In the genomic region with DNA sequence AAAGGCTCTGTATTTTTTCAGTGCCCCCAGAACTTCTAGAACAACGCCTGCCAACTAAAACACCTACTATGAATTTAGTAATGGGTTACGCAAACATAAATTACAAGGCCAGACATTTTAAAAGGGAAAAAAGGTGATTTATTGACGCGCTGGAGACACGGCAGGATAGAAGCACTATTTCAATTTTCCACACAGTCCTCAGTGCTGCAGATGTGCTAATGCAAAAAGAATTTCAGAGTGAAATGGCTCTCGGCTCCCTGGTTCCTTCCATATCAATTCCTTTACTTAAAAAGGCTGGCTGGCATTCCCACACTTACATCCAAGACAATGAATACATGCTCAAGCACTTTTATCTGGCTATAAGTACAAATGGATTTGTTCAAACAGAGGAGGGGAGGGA, we compare ENCODE assay signal across 11 mouse cellular contexts.
DNase-seq lines count a peak whose midpoint lies in the region; ATAC-seq lines count a peak whose summit lies in the region.
"Had no signal": no experiment of that assay in that cellular context is flagged by ENCODE, and none has a peak within 500 bp of the region (broad histone marks: within the 10 kb centered on the region; RNA-seq: fewer than 3 reads in every experiment).

No protein-coding gene starts in this region.

- no peak overlapping the region for H3K4me3 ChIP-seq in heart, embryonic 14.5 days (ENCODE audit: control insufficient read depth in 1 of 2, insufficient read depth in 1 of 2, low read depth in 1 of 2, low read length in 2 of 2)
- no peak overlapping the region for H3K4me3 ChIP-seq in limb, embryonic 12.5 days (replicated peaks)
- no peak overlapping the region for H3K4me3 ChIP-seq in limb, embryonic 10.5 days
- H3K4me3 ChIP-seq in neural tube, embryonic 13.5 days, result no peak overlapping the region
- H3K4me3 ChIP-seq: embryonic facial prominence, embryonic 13.5 days; left cerebral cortex, adult 2 months had no signal

- H3K36me3 ChIP-seq in heart, embryonic 14.5 days (ENCODE audit: control insufficient read depth, insufficient read depth, low read length), result no peaks in the 10 kb centered on the region
- 0 out of 2 replicates have a peak, but pooled peaks cover 2% of the 10 kb centered on the region for H3K36me3 ChIP-seq in limb, embryonic 12.5 days
- H3K36me3 ChIP-seq in limb, embryonic 10.5 days, result peaks cover 10% of the 10 kb centered on the region
- H3K36me3 ChIP-seq in neural tube, embryonic 13.5 days, result no peaks in the 10 kb centered on the region
- H3K36me3 ChIP-seq: embryonic facial prominence, embryonic 13.5 days had no signal

- no peaks in the 10 kb centered on the region for H3K9me3 ChIP-seq in heart, embryonic 14.5 days (ENCODE audit: control insufficient read depth, low read length)
- no peaks in the 10 kb centered on the region for H3K9me3 ChIP-seq in limb, embryonic 12.5 days
- no peaks in the 10 kb centered on the region for H3K9me3 ChIP-seq in limb, embryonic 10.5 days (replicated peaks)
- no peaks in the 10 kb centered on the region for H3K9me3 ChIP-seq in neural tube, embryonic 13.5 days
- H3K9me3 ChIP-seq: embryonic facial prominence, embryonic 13.5 days had no signal

- no peak for DNase-seq in heart, adult 8-10 months (ENCODE audit: low spot score)
- no peak for DNase-seq in limb, embryonic 10.5 days (ENCODE audit: low spot score)
- DNase-seq in embryo, embryonic 11.5 days (ENCODE audit: low read depth, low spot score), result peak; percentile 36
- no peak for DNase-seq in testis, postnatal 14 days (ENCODE audit: low spot score)
- DNase-seq: lung, adult 18-20 months had no signal

- ATAC-seq in heart, embryonic 14.5 days (ENCODE audit: insufficient number of reproducible peaks, insufficient read depth, low FRiP score, low read depth), result peak; percentile 22; the same call in 1 of the 2 replicates
- no peak for ATAC-seq in limb, embryonic 12.5 days (ENCODE audit: insufficient number of reproducible peaks, insufficient read depth, low FRiP score, low TSS enrichment, low read depth)
- peak; percentile 41; the same call in 1 of the 2 replicates for ATAC-seq in neural tube, embryonic 13.5 days (ENCODE audit: low read depth)

- 40% methylated on average over 6 of the region's 6 CpGs for WGBS in heart, embryonic 14.5 days
- 43% methylated on average over 6 of the region's 6 CpGs for WGBS in limb, embryonic 12.5 days
- WGBS in limb, embryonic 10.5 days, result 57% methylated on average over 6 of the region's 6 CpGs
- WGBS in neural tube, embryonic 13.5 days, result 44% methylated on average over 6 of the region's 6 CpGs

- peak overlapping the region; percentile 40 for H3K4me2 ChIP-seq in heart, embryonic 14.5 days (ENCODE audit: low read length)
- peak overlapping the region; percentile 9 for H3K4me2 ChIP-seq in limb, embryonic 12.5 days
- H3K4me2 ChIP-seq in neural tube, embryonic 13.5 days, result no peak overlapping the region
- H3K4me2 ChIP-seq: embryonic facial prominence, embryonic 13.5 days had no signal

- peak overlapping the region; percentile 86 to 95; a peak in 3 of 4 replicates for H3K27ac ChIP-seq in heart, embryonic 14.5 days (replicated peaks in 1 of 2; ENCODE audit: control insufficient read depth in 1 of 2, insufficient read depth in 1 of 2, low read depth in 2 of 2, low read length in 2 of 2)
- peak overlapping the region; percentile 64; the same call in 1 of the 2 replicates for H3K27ac ChIP-seq in limb, embryonic 12.5 days
- H3K27ac ChIP-seq in limb, embryonic 10.5 days, result no peak overlapping the region
- H3K27ac ChIP-seq in neural tube, embryonic 13.5 days (replicated peaks), result peak overlapping the region; percentile 64
- H3K27ac ChIP-seq: embryonic facial prominence, embryonic 13.5 days; left cerebral cortex, adult 2 months had no signal

- peak overlapping the region; percentile 45; the same call in 1 of the 2 replicates for H3K9ac ChIP-seq in heart, embryonic 14.5 days (ENCODE audit: low read length)
- no peak overlapping the region for H3K9ac ChIP-seq in limb, embryonic 12.5 days (replicated peaks)
- H3K9ac ChIP-seq in neural tube, embryonic 13.5 days, result no peak overlapping the region
- H3K9ac ChIP-seq: embryonic facial prominence, embryonic 13.5 days had no signal

- no peaks in the 10 kb centered on the region for H3K27me3 ChIP-seq in heart, embryonic 14.5 days (ENCODE audit: control insufficient read depth, insufficient read depth, low read length)
- H3K27me3 ChIP-seq in limb, embryonic 12.5 days, result no peaks in the 10 kb centered on the region
- H3K27me3 ChIP-seq in limb, embryonic 10.5 days (ENCODE audit: low read depth, poor library complexity, severe bottlenecking), result no peaks in the 10 kb centered on the region
- H3K27me3 ChIP-seq in neural tube, embryonic 13.5 days, result no peaks in the 10 kb centered on the region
- H3K27me3 ChIP-seq: CH12.LX; embryonic facial prominence, embryonic 13.5 days had no signal

- H3K4me1 ChIP-seq in heart, embryonic 14.5 days (ENCODE audit: control insufficient read depth in 2 of 2, insufficient read depth in 2 of 2, low read length in 2 of 2), result peaks cover 40 to 90% of the 10 kb centered on the region in 2 experiments
- peaks cover 39% of the 10 kb centered on the region for H3K4me1 ChIP-seq in limb, embryonic 12.5 days (replicated peaks)
- H3K4me1 ChIP-seq in limb, embryonic 10.5 days, result peaks cover 41% of the 10 kb centered on the region
- H3K4me1 ChIP-seq in neural tube, embryonic 13.5 days (replicated peaks), result peaks cover 62% of the 10 kb centered on the region
